Mouse (Mus musculus) ES-E14 (cell line): ENCODE data around the gene Dnah3. TPM values are rescaled to one million over a fixed set of nuclear protein-coding genes. Genes with fewer than 3 reads are reported as not detected.
A peak's percentile ranks its signal among the peaks of the same experiment; 100 is the strongest.

Source experiments
- DNase-seq: peaks from one replicate; pipeline ENCODE4 v3.0.0-alpha.2; 2013; ENCODE audit warnings: low read depth, low spot score
- H3K27ac ChIP-seq: 2 replicates; pipeline ENCODE4 v1.5.1; 2012; ENCODE audit warnings: low read depth, mild to moderate bottlenecking, low read length, moderate library complexity, mixed read lengths; ENCODE audit not compliant: poor library complexity, insufficient read depth, severe bottlenecking
- H3K36me3 ChIP-seq: 2 replicates; pipeline ENCODE4 v1.6.1; 2012; ENCODE audit warnings: mild to moderate bottlenecking, low read length, moderate library complexity, mixed read lengths; ENCODE audit not compliant: control insufficient read depth, poor library complexity, insufficient read depth, severe bottlenecking
- H3K4me1 ChIP-seq, 2 experiments: fragments of 150-350 bp in 1 of 2; sonication (generic) in 1 of 2; 2 replicates each; pipeline ENCODE4 v1.6.1; 2012; ENCODE audit warnings: low read length in 2 of 2, mild to moderate bottlenecking in 1 of 2, mixed read lengths in 1 of 2; ENCODE audit not compliant: control insufficient read depth in 2 of 2, insufficient read depth in 2 of 2, poor library complexity in 1 of 2
- H3K4me3 ChIP-seq, 2 experiments: fragments of 150-350 bp in 1 of 2; sonication (generic) in 1 of 2; 2 replicates each; pipeline ENCODE4 v1.5.1; 2012; ENCODE audit warnings: low read length in 2 of 2, low read depth in 1 of 2, mild to moderate bottlenecking in 1 of 2, mixed read lengths in 1 of 2; ENCODE audit not compliant: insufficient read depth in 1 of 2, poor library complexity in 1 of 2, severe bottlenecking in 1 of 2
- H3K9ac ChIP-seq: 2 replicates; pipeline ENCODE4 v1.6.1; 2012; ENCODE audit warnings: low read depth, mild to moderate bottlenecking, low read length, mixed read lengths; ENCODE audit not compliant: poor library complexity, insufficient read depth, severe bottlenecking
- H3K9me3 ChIP-seq: fragments of 150-350 bp; sonication (generic); 2 replicates; pipeline ENCODE4 v1.6.1; 2012; ENCODE audit warnings: low read depth, mild to moderate bottlenecking, low read length; ENCODE audit not compliant: control insufficient read depth, insufficient read depth
- CHD2 ChIP-seq: IDR thresholded peaks from 2 replicates; pipeline ENCODE4 v1.6.1; 2014; ENCODE audit warnings: mild to moderate bottlenecking, low read depth, low read length, inconsistent platforms
- HCFC1 ChIP-seq: IDR thresholded peaks from 2 replicates; pipeline ENCODE4 v1.6.1; 2012; ENCODE audit warnings: low read length, inconsistent platforms, borderline replicate concordance; ENCODE audit not compliant: insufficient read depth
- MAFK ChIP-seq: IDR thresholded peaks from 2 replicates; pipeline ENCODE4 v1.6.1; 2014; ENCODE audit warnings: mild to moderate bottlenecking, low read depth, low read length, inconsistent platforms; ENCODE audit not compliant: insufficient read depth
- ZC3H11A ChIP-seq: IDR thresholded peaks from 2 replicates; pipeline ENCODE4 v1.6.1; 2012; ENCODE audit warnings: low read depth, mild to moderate bottlenecking, inconsistent platforms, low read length, borderline replicate concordance
- ZNF384 ChIP-seq: IDR thresholded peaks from 2 replicates; pipeline ENCODE4 v1.6.1; 2012; ENCODE audit warnings: low read depth, low read length, inconsistent platforms
- in situ Hi-C, 2 experiments: fragments of 600-800 bp; cut with MboI; formaldehyde crosslinking; loops; one replicate each; pipeline ENCODE4 v1.15.1; 2025; ENCODE audit warnings: low sequenced_read_pairs in 2 of 2, inconsistent platforms in 1 of 2; ENCODE audit not compliant: unreplicated experiment in 2 of 2
- total RNA-seq: library from RNA; depleted of rRNA; stranded (reverse); fragments of 300-350 nt; gene quantifications from 2 replicates; pipeline ENCODE4 v1.2.3, GENCODE M21; 2012

Gene Dnah3
- total RNA-seq, 1 experiment, result not detected

DNA sequence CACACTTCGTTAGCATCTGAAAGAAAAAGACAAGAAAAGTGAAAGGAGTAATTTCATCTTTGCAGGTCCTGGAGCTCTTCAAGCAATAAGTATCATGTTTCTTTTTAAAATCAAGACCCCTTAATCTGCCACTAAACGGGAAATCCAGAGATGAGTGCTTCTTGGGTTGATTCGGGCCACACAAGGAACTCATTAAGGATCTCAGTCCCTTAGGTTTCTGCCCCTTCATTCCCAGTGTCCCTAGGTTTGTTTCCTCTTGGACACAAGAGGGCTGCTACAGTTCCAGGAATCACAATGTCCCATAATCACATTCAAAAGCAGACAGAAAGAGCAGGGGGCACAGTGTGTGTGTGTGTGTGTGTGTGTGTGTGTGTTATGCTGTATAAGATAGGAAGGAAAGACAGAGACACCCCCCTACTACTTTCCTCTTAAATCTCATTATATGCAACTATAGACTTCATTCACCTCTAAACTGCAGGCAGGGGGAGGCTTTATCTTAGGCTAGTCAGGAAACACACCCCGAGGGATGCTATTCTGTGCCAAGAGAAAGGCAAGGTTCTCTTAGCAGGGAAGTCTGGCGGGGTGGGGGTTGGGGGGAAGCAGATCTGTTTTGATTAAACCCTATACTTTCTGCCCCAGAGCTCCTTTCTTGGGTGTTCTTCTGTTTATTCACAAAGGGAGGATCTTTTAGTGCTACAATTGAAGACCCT is 32.1 kb upstream of the Dnah3 start:
- Histone ChIP-seq H3K4me1 (no peaks in the 10 kb centered on the region; a peak in 1 of 4 replicates), H3K27ac (no peak overlapping the region), H3K4me3 (no peak overlapping the region), H3K9ac (no peak overlapping the region), H3K36me3 (no peaks in the 10 kb centered on the region), H3K9me3 (no peaks in the 10 kb centered on the region)
- in situ Hi-C loops, result no loop called here
- no peak for DNase-seq
- no peak for TF ChIP-seq HCFC1
- TF ChIP-seq ZC3H11A, result no peak
- TF ChIP-seq CHD2, result no peak
- TF ChIP-seq ZNF384, result no peak
- no peak for TF ChIP-seq MAFK

DNA sequence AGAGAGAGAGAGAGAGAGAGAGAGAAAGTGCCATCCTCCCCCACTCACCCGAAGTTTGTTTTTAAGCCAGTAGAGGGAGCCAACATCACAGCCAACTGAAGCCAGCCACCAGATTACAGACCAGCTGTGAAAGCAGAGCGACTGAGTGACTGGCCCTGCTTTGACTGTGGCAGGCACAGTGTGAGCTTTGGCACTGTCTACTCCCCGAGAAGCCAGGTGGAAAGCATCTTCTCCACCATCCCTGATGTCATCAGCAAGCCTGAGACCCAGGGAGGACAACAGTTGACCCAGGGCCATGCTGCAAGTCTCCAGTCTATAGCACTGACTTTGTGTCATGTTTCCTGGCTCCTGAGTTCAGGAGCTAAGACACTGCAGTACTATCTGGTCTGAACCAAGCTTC is 29.8 kb upstream of the Dnah3 start:
- no peak for DNase-seq
- Histone ChIP-seq H3K27ac (no peak overlapping the region), H3K4me1 (no peaks in the 10 kb centered on the region; a peak in 1 of 4 replicates), H3K36me3 (peaks cover 2% of the 10 kb centered on the region; the same call in 1 of the 2 replicates), H3K9me3 (no peaks in the 10 kb centered on the region), H3K4me3 (no peak overlapping the region), H3K9ac (no peak overlapping the region)
- in situ Hi-C loops, result no loop called here
- TF ChIP-seq CHD2 (no peak), ZC3H11A (peak; percentile 52; the same call in 1 of the 2 replicates)

DNA sequence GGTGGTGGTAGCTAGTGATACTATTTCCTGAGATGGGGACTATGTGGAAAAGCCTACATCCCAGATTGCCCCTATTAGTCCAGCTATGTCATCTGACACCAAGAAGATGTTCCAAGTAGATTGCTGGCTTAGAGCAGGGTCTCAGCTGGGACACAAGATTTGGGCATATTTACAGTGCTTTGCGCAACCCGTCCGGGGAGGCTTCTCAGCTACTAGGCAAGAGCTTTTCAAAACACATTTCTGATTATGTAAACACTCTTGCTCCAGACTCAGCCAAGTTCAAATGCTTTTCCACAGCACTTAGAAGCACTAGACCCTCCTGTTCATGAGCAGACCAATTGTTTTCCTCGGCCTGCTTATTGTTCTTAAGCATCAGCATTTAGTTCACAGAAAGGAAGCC is 28.7 kb upstream of the Dnah3 start:
- TF ChIP-seq ZC3H11A (no peak), ZNF384 (no peak), MAFK (no peak), HCFC1 (no peak), CHD2 (no peak)
- no peak overlapping the region for H3K9ac ChIP-seq
- no peak overlapping the region for H3K27ac ChIP-seq
- in situ Hi-C loops, result no loop called here
- DNase-seq, result no peak
- H3K9me3 ChIP-seq, result no peaks in the 10 kb centered on the region
- no peaks in the 10 kb centered on the region; a peak in 1 of 4 replicates for H3K4me1 ChIP-seq
- peaks cover 2% of the 10 kb centered on the region; the same call in 1 of the 2 replicates for H3K36me3 ChIP-seq
- no peak overlapping the region for H3K4me3 ChIP-seq

DNA sequence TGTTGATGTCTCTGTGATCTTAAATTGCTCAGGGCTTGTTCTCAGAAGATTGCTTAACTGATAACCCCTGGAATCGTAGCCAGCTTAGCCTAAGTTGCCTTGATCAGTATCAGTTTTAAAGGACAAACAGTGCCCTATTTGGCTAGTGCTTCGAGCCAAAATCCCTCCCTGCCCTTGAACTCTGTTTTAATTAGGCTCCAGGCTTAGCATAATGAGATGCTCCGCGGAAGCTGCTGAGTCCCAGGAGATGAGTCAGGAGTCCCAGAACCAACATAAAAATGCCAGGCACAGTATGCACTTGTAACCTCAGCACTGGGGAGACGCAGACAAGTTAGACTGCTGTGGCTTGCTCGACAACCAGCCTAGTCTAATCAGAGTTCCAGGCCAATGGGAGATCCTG is 22.4 kb upstream of the Dnah3 start:
- Histone ChIP-seq H3K4me3 (no peak overlapping the region), H3K36me3 (peaks cover 2% of the 10 kb centered on the region; the same call in 1 of the 2 replicates), H3K27ac (no peak overlapping the region), H3K9ac (no peak overlapping the region), H3K4me1 (no peaks in the 10 kb centered on the region), H3K9me3 (no peaks in the 10 kb centered on the region)
- no peak for DNase-seq
- TF ChIP-seq MAFK (no peak), CHD2 (no peak), HCFC1 (no peak), ZC3H11A (no peak), ZNF384 (no peak)
- in situ Hi-C loops, result no loop called here

DNA sequence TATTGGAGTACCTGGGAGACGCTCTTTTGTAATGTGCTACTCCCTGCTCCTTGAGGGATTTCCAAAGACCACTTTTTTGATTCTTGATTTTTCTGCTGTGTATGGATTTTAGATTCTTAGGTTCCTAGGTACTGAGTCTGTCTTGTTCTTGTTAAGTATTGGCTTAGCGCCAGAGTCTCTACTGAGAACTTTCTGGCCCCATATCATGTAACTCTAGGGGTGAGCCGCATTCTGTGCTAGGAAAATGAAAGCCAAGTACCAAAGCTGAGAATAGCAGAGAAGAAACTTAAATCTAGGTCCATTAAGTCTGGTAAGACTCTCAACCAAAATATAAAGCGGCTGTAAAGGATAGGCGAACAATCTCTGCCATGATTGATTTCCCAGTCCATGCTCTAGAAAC is 21.9 kb upstream of the Dnah3 start:
- no peak for DNase-seq
- Histone ChIP-seq H3K9me3 (no peaks in the 10 kb centered on the region), H3K4me3 (no peak overlapping the region), H3K27ac (no peak overlapping the region), H3K4me1 (no peaks in the 10 kb centered on the region), H3K36me3 (peaks cover 2% of the 10 kb centered on the region; the same call in 1 of the 2 replicates), H3K9ac (no peak overlapping the region)
- in situ Hi-C loops, result no loop called here
- no peak for TF ChIP-seq MAFK
- no peak for TF ChIP-seq HCFC1
- TF ChIP-seq ZNF384, result no peak
- no peak for TF ChIP-seq CHD2
